Mouse (Mus musculus): ENCODE measurements around the gene Wdr45b. TPM values are rescaled to one million over a fixed set of nuclear protein-coding genes. Genes with fewer than 3 reads are reported as not detected.

Wdr45b gene
- polyA plus RNA-seq, 1 experiment from 2014 or later = 63.0 TPM

DNA sequence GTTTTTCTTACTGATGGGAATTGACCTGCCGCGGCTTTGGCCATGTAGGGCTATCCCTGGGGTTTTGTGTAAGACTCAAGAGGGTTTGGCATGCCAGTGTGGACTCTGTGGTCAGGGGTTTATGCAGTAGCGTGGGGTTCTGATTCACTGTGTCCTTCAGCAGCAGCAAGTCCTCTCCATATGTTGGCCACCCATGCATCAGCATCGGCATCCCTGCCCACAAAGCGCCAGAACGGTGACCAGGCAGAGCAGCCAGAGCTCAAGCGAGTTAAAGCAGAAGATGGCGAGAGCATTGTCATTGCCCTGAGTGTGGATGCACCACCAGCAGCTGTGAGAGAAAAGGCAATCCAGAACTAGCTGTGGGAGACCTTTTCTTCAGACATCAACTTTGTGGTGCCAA lies 47.6 kb downstream of the Wdr45b start:
- H3K36me3 ChIP-seq (ENCODE audit: insufficient read depth, low read length) = peaks cover 15% of the 10 kb centered on the region; the same call in 1 of the 2 replicates
- H3K4me2 ChIP-seq (replicated peaks; ENCODE audit: low read depth, low read length) = no peak overlapping the region
- ATAC-seq (no peak), DNase-seq (ENCODE audit: low spot score) (no peak)
- no peaks in the 10 kb centered on the region for H3K4me1 ChIP-seq (ENCODE audit: insufficient read depth, low read depth, low read length)
- H3K9me3 ChIP-seq (ENCODE audit: low read length) = no peaks in the 10 kb centered on the region
- TF ChIP-seq CTCF (IDR thresholded peaks at IDR 0.05) (no peak), EP300 (IDR thresholded peaks at IDR 0.05) (no peak)
- WGBS = 91% methylated on average over 8 of the region's 8 CpGs
- no peak overlapping the region for H3K27ac ChIP-seq (ENCODE audit: low read length)
- H3K9ac ChIP-seq (replicated peaks; ENCODE audit: low read depth) = no peak overlapping the region
- no peak overlapping the region for H3K4me3 ChIP-seq (ENCODE audit: low read depth, low read length)
- no peaks in the 10 kb centered on the region for H3K27me3 ChIP-seq (replicated peaks; ENCODE audit: insufficient read depth, low read length)

DNA sequence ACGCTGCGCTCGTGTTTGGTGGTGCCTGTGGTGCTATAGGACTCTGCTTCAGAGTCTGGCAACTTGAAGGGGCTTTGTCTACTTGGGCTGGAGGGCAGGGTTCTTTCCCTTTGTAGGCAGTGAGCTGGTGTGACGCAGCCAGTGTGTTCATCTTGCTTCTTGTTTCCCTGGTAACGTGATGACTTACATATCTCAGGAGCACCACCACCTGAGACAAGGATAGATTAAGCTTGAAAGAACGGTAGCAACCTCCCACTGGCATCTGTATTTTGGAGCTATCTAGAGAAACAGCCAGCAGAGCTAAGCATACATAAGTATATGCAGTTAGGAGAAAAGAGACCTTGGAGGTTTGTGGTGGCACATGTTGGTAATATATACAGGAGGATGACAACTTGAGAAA lies 48.9 kb downstream of the Wdr45b start:
- TF ChIP-seq EP300 (IDR thresholded peaks at IDR 0.05) = no peak
- no peak for TF ChIP-seq CTCF (IDR thresholded peaks at IDR 0.05)
- Histone ChIP-seq H3K9ac (replicated peaks; ENCODE audit: low read depth) (no peak overlapping the region), H3K9me3 (ENCODE audit: low read length) (no peaks in the 10 kb centered on the region), H3K4me2 (replicated peaks; ENCODE audit: low read depth, low read length) (no peak overlapping the region), H3K4me1 (ENCODE audit: insufficient read depth, low read depth, low read length) (no peaks in the 10 kb centered on the region), H3K36me3 (ENCODE audit: insufficient read depth, low read length) (peaks cover 17% of the 10 kb centered on the region; the same call in 1 of the 2 replicates), H3K27ac (ENCODE audit: low read length) (no peak overlapping the region), H3K27me3 (replicated peaks; ENCODE audit: insufficient read depth, low read length) (no peaks in the 10 kb centered on the region), H3K4me3 (ENCODE audit: low read depth, low read length) (no peak overlapping the region)
- DNase-seq (ENCODE audit: low spot score) = no peak
- 92% methylated on average over 6 of the region's 6 CpGs for WGBS
- no peak for ATAC-seq

DNA sequence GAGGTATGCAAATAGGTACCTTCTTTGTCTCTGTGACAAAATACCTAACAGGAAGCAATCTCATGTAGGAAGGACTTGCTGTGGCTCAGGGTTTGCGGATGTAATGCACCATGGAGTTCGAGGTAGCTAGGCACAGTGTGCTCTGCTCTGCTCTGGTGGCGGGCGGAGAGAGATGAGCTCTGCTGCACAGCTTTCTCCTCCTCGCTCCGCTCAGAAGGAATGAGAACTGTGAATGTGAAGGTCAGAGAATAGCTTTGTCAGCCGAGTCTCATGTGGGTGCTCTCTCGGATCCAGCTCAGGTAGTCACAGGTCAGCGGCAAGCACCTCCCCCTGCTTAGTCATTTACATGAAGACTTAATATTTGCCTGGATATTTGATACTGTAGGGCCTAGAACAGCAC lies 54.0 kb downstream of the Wdr45b start:
- peaks cover 17% of the 10 kb centered on the region; the same call in 1 of the 2 replicates for H3K36me3 ChIP-seq (ENCODE audit: insufficient read depth, low read length)
- H3K4me3 ChIP-seq (ENCODE audit: low read depth, low read length) = no peak overlapping the region
- TF ChIP-seq EP300 (IDR thresholded peaks at IDR 0.05) (no peak), CTCF (IDR thresholded peaks at IDR 0.05) (no peak)
- H3K9ac ChIP-seq (replicated peaks; ENCODE audit: low read depth) = no peak overlapping the region
- no peak for ATAC-seq
- DNase-seq (ENCODE audit: low spot score) = no peak
- H3K27ac ChIP-seq (ENCODE audit: low read length) = no peak overlapping the region
- H3K9me3 ChIP-seq (ENCODE audit: low read length) = no peaks in the 10 kb centered on the region
- 91% methylated on average over 9 of the region's 9 CpGs for WGBS
- no peaks in the 10 kb centered on the region for H3K27me3 ChIP-seq (replicated peaks; ENCODE audit: insufficient read depth, low read length)
- no peaks in the 10 kb centered on the region for H3K4me1 ChIP-seq (ENCODE audit: insufficient read depth, low read depth, low read length)
- H3K4me2 ChIP-seq (replicated peaks; ENCODE audit: low read depth, low read length) = no peak overlapping the region

DNA sequence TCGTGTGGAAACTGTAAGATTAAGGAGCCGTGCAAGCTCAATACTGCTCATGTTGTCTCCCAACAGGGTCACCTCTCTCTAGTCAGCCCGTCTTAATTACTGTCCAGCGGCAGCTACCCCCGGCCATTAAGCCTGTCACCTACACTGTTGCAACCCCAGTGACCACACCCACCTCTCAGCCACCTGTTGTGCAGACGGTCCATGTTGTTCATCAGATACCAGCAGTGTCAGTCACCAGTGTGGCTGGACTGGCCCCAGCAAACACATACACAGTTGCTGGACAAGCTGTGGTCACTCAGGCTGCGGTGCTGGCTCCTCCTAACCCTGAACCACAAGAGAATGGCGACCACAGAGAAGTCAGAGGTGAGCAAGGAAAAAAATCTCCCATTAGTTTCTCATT lies 55.8 kb downstream of the Wdr45b start:
- Histone ChIP-seq H3K4me1 (ENCODE audit: insufficient read depth, low read depth, low read length) (no peaks in the 10 kb centered on the region), H3K9me3 (ENCODE audit: low read length) (no peaks in the 10 kb centered on the region), H3K9ac (replicated peaks; ENCODE audit: low read depth) (no peak overlapping the region), H3K4me3 (ENCODE audit: low read depth, low read length) (no peak overlapping the region), H3K27me3 (replicated peaks; ENCODE audit: insufficient read depth, low read length) (no peaks in the 10 kb centered on the region), H3K27ac (ENCODE audit: low read length) (no peak overlapping the region), H3K4me2 (replicated peaks; ENCODE audit: low read depth, low read length) (no peak overlapping the region), H3K36me3 (ENCODE audit: insufficient read depth, low read length) (peaks cover 20% of the 10 kb centered on the region; the same call in 1 of the 2 replicates)
- 89% methylated on average over 8 of the region's 8 CpGs for WGBS
- ATAC-seq (no peak), DNase-seq (ENCODE audit: low spot score) (no peak)
- TF ChIP-seq EP300 (IDR thresholded peaks at IDR 0.05) (no peak), CTCF (IDR thresholded peaks at IDR 0.05) (no peak)

DNA sequence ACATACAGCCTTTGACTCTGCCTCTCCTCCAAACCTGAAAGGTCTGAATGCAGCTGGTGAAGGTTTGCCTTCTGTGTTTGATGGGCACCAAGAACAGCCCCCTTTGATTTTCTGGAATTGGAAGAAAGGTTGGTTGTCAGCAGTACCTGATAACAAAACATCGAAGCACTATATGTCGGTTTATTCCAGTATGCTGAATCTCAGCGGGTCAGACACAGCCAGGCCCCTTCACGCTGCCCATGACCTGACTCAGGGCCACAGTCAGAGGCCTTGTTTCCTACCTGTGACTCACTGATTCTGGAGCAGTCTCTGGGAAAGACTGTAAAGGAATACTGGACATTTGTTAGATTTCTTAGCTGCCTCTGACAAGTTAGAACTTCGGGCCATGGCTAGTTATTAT lies 59.5 kb downstream of the Wdr45b start:
- no peak overlapping the region for H3K27ac ChIP-seq (ENCODE audit: low read length)
- H3K4me2 ChIP-seq (replicated peaks; ENCODE audit: low read depth, low read length) = no peak overlapping the region
- 96% methylated on average over 5 of the region's 5 CpGs for WGBS
- TF ChIP-seq CTCF (IDR thresholded peaks at IDR 0.05) (no peak), EP300 (IDR thresholded peaks at IDR 0.05) (no peak)
- H3K36me3 ChIP-seq (ENCODE audit: insufficient read depth, low read length) = peaks cover 23% of the 10 kb centered on the region; the same call in 1 of the 2 replicates
- no peak overlapping the region for H3K9ac ChIP-seq (replicated peaks; ENCODE audit: low read depth)
- H3K9me3 ChIP-seq (ENCODE audit: low read length) = no peaks in the 10 kb centered on the region
- DNase-seq (ENCODE audit: low spot score) (no peak), ATAC-seq (no peak)
- no peaks in the 10 kb centered on the region for H3K27me3 ChIP-seq (replicated peaks; ENCODE audit: insufficient read depth, low read length)
- no peak overlapping the region for H3K4me3 ChIP-seq (ENCODE audit: low read depth, low read length)
- H3K4me1 ChIP-seq (ENCODE audit: insufficient read depth, low read depth, low read length) = no peaks in the 10 kb centered on the region

DNA sequence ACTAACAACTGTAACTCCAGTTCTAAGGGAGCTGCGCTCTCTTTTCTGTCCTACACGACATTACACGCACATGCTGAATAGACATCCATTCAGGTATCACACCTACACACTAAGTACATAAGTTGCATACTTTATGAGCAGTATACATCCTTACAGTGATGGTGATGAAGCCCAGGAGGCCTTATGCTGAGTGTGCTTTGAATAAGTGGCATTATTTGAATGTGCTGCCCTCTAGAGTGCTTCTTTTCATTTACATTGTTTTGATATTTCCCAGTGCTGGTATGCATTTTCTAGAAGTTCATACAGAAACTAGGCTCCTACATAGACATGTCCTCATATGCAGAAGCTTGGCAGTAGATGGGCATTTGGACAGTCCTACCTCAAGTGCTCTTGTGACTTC lies 64.4 kb downstream of the Wdr45b start:
- Histone ChIP-seq H3K9ac (replicated peaks; ENCODE audit: low read depth) (no peak overlapping the region), H3K27ac (ENCODE audit: low read length) (no peak overlapping the region), H3K27me3 (replicated peaks; ENCODE audit: insufficient read depth, low read length) (no peaks in the 10 kb centered on the region), H3K4me3 (ENCODE audit: low read depth, low read length) (no peak overlapping the region), H3K4me1 (ENCODE audit: insufficient read depth, low read depth, low read length) (no peaks in the 10 kb centered on the region), H3K36me3 (ENCODE audit: insufficient read depth, low read length) (peaks cover 29% of the 10 kb centered on the region; the same call in 1 of the 2 replicates), H3K4me2 (replicated peaks; ENCODE audit: low read depth, low read length) (no peak overlapping the region), H3K9me3 (ENCODE audit: low read length) (no peaks in the 10 kb centered on the region)
- 91% methylated on average over 3 of the region's 3 CpGs for WGBS
- ATAC-seq = no peak
- TF ChIP-seq CTCF (IDR thresholded peaks at IDR 0.05) = peak; percentile 54
- no peak for TF ChIP-seq EP300 (IDR thresholded peaks at IDR 0.05)
- peak; percentile 23 for DNase-seq (ENCODE audit: low spot score)

DNA sequence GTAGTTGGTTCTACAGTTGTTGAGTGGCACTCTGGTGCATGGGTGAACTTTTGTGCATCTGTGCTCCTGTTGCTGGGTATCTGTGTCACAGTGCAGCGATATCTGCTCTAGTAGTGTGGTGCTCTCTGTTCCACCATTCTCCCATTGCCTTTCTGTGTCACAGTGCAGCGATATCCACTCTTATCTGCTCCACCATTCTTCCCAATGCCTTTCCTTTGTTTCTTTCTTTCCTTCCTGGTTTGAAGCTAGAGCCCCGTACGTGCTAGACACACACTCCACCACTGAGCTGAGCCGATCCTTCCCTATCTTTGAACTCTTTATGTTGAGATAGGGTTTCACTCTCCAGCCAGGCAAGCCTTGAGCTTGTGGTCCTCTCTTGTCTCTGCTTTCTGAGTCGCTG lies 71.3 kb downstream of the Wdr45b start:
- H3K9ac ChIP-seq (replicated peaks; ENCODE audit: low read depth) = no peak overlapping the region
- no peak for ATAC-seq
- H3K4me1 ChIP-seq (ENCODE audit: insufficient read depth, low read depth, low read length) = no peaks in the 10 kb centered on the region; the same call in 1 of the 2 replicates
- 0 out of 2 replicates have a peak overlapping the region, but pooled peaks have one; percentile 6 for H3K4me2 ChIP-seq (replicated peaks; ENCODE audit: low read depth, low read length)
- H3K4me3 ChIP-seq (ENCODE audit: low read depth, low read length) = no peak overlapping the region
- no peak overlapping the region for H3K27ac ChIP-seq (ENCODE audit: low read length)
- no peak for DNase-seq (ENCODE audit: low spot score)
- no peak for TF ChIP-seq EP300 (IDR thresholded peaks at IDR 0.05)
- no peak for TF ChIP-seq CTCF (IDR thresholded peaks at IDR 0.05)
- H3K9me3 ChIP-seq (ENCODE audit: low read length) = no peaks in the 10 kb centered on the region
- peaks cover 10% of the 10 kb centered on the region; the same call in 1 of the 2 replicates for H3K36me3 ChIP-seq (ENCODE audit: insufficient read depth, low read length)
- 59% methylated on average over 6 of the region's 6 CpGs for WGBS
- no peaks in the 10 kb centered on the region for H3K27me3 ChIP-seq (replicated peaks; ENCODE audit: insufficient read depth, low read length)

Data from lung, postnatal 0 days (tissue).